Mouse (Mus musculus): ENCODE results near the gene Aars2. TPM values are rescaled to one million over a fixed set of nuclear protein-coding genes. Genes with fewer than 3 reads are reported as not detected.

Gene Aars2
- polyA plus RNA-seq, 1 experiment from 2014 or later = 22.8 TPM

DNA sequence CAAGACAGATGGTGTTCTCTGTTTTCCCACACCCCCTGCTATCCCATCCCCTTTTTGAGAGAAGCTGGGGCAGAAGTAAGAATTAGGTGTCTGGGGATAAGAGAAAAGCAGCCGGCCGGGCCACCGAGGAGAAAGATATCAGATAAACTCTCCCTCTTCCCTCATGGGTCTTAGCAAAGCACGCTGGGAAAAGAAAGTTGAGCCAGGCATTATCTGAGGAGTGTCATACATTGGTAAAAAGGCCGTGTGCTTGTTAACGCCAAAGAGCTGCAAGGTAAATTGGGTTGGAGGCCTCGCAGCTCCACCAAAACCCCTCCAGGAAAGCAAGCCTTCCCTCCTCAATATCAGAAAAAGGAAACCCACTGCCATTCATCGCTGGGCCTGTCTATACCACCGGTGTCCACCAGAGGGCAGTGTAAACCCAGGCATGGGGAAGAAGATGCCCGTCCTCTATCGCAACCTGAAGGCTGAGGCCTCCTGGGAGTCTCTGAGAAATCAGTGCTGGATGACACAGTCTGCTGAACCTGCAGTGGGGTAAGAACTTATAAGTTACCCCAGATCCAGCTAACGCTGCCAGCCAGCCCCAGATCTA lies 28.3 kb upstream of the Aars2 start:
- no peaks in the 10 kb centered on the region for H3K36me3 ChIP-seq (replicated peaks)
- no peak overlapping the region for H3K27ac ChIP-seq
- no peaks in the 10 kb centered on the region for H3K9me3 ChIP-seq
- no peak for ATAC-seq (ENCODE audit: low FRiP score)
- H3K27me3 ChIP-seq = peaks cover 27% of the 10 kb centered on the region
- no peak overlapping the region for H3K4me2 ChIP-seq
- WGBS = 24% methylated on average over 12 of the region's 12 CpGs
- H3K9ac ChIP-seq = no peak overlapping the region
- H3K4me1 ChIP-seq = peaks cover 17% of the 10 kb centered on the region
- no peak overlapping the region for H3K4me3 ChIP-seq (replicated peaks)

DNA sequence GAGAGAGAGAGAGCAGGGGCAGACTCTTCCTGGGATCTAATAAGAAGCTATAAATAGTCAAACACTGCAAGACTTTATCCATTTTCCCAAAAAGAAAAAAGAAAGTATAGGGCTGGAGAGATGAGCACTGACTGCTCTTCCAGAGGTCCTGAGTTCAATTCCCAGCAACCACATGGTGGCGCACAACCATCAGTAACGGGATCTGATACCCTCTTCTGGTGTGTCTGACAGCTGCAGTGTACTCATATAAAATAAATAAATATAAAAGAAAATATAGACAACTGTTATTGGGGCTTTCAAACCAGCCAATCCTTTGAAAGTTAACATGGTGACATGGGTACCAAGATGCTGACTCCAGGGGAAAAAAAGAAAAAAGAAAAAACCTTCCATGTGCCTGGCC lies 26.2 kb upstream of the Aars2 start:
- H3K27me3 ChIP-seq = peaks cover 30% of the 10 kb centered on the region
- H3K27ac ChIP-seq = no peak overlapping the region
- H3K4me3 ChIP-seq (replicated peaks) = no peak overlapping the region
- H3K4me2 ChIP-seq = no peak overlapping the region
- WGBS = 37% methylated on average over 2 of the region's 2 CpGs
- H3K9ac ChIP-seq = no peak overlapping the region
- peaks cover 6% of the 10 kb centered on the region; the same call in 1 of the 2 replicates for H3K4me1 ChIP-seq
- no peaks in the 10 kb centered on the region for H3K36me3 ChIP-seq (replicated peaks)
- ATAC-seq (ENCODE audit: low FRiP score) = no peak
- H3K9me3 ChIP-seq = no peaks in the 10 kb centered on the region

DNA sequence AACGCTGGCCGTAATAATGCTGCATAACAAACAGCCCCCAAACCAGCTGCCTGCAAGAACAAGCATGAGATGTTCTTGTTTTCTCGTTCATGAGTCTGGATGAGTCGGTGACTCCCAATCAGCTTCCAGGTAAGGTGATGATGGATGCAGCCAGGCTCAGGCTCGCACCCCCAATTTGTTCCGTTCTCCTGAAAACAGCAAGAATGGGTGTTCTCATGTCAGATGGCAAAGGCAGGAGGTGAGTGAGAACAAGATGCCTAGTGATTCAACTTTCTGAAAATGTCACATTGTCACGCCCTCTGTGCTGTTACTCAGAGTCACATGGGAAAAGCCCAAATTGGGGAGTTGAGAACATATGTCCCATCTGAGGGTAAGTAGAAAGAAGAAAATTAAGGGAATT lies 21.1 kb upstream of the Aars2 start:
- Histone ChIP-seq H3K36me3 (replicated peaks) (no peaks in the 10 kb centered on the region), H3K4me2 (no peak overlapping the region), H3K27ac (no peak overlapping the region), H3K4me3 (replicated peaks) (no peak overlapping the region), H3K9me3 (no peaks in the 10 kb centered on the region), H3K27me3 (peaks cover 6% of the 10 kb centered on the region; the same call in 1 of the 2 replicates), H3K9ac (no peak overlapping the region), H3K4me1 (no peaks in the 10 kb centered on the region)
- no peak for ATAC-seq (ENCODE audit: low FRiP score)
- WGBS = 92% methylated on average over 7 of the region's 7 CpGs

DNA sequence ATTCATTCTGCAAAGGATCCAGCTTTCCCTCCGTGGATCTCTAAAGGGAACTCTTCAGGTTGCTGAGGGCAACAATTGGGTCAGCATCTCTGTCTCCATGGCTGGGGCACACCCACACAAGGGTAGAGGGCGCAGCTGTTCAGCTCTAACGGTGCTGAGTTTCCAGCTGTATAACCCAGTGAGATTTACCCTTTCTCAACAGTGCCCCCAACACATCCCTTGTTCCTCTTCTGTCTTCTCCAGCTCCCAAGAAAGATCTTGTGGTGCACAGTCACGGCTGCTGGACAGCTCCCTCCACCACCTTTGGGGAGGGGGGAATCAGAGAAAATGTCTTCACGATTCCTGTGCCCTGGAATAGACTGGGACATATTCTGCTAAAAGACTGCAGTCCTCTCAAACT lies 19.4 kb upstream of the Aars2 start:
- Histone ChIP-seq H3K27ac (no peak overlapping the region), H3K4me3 (replicated peaks) (no peak overlapping the region), H3K9ac (no peak overlapping the region), H3K4me2 (no peak overlapping the region), H3K4me1 (no peaks in the 10 kb centered on the region), H3K36me3 (replicated peaks) (no peaks in the 10 kb centered on the region), H3K27me3 (peaks cover 6% of the 10 kb centered on the region; the same call in 1 of the 2 replicates), H3K9me3 (no peaks in the 10 kb centered on the region)
- ATAC-seq (ENCODE audit: low FRiP score) = no peak
- WGBS = 16% methylated on average over 5 of the region's 5 CpGs

DNA sequence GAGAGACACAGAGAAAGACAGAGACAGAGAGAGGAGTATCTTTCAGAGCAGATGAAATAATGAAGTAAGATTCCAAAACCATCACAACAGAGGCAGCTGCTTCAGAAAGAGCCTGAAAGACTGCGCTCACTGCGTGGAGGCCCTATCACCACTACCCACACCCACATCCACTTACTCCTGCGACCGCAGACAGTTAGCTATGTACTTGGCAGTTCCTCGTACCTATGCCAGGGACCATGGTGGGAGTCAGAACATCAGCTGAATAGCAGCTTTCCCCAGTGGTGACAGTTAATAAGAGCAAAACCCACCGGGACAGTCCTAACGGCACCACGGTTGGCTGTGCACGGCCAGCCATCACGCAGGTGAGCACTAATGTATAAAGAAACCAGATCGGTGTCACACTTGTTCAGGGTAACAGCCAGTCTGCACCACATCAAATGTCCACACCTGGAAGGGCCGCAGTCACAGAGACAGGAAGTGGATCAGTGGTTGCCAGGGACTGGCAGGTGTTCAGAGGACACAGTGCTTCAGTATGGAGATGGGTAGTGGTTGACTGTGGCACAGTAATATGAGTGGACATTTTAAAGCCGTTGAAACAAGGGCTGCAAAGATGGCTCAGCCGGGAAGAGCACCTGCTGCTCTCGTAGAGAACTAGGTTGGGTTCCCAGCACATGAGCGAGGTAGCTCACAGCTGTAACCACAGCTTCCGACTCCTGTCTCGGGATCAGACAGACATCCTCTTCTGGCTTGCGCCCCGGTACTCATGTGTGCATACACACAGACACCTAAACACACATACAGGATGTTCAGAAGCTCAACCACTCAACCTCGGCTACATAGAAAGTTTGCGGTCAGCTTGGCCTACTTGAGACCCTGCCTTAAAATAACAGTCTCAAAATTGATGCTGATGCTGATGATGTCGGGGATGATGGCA lies 18.1 kb upstream of the Aars2 start:
- Histone ChIP-seq H3K9ac (no peak overlapping the region), H3K4me2 (no peak overlapping the region), H3K27ac (no peak overlapping the region), H3K4me3 (replicated peaks) (no peak overlapping the region), H3K9me3 (no peaks in the 10 kb centered on the region), H3K27me3 (peaks cover 10% of the 10 kb centered on the region; the same call in 1 of the 2 replicates), H3K4me1 (no peaks in the 10 kb centered on the region), H3K36me3 (replicated peaks) (no peaks in the 10 kb centered on the region)
- ATAC-seq (ENCODE audit: low FRiP score) = no peak
- WGBS = 87% methylated on average over 23 of the region's 23 CpGs

DNA sequence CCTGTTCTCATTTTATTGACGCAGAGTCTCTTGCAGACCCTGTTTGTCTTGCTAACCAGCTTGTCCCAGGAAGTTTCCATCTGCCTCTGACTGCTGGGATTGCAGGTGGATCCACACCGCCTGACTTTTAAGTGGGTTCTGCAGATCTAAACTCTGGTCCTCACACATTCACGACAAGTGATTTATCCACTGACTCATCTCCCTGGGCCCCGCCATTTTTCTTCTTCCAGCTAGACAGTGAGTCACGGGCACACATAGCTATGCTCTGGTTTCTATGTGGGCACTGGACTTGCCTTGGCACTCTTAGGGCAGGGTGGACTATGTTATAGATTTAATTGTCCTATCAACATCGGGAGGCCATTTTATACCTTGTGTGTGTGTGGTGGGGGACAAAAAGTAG lies 16.9 kb upstream of the Aars2 start:
- WGBS = 91% methylated on average over 6 of the region's 6 CpGs
- Histone ChIP-seq H3K27me3 (peaks cover 10% of the 10 kb centered on the region; the same call in 1 of the 2 replicates), H3K9me3 (no peaks in the 10 kb centered on the region), H3K36me3 (replicated peaks) (no peaks in the 10 kb centered on the region), H3K4me3 (replicated peaks) (no peak overlapping the region), H3K9ac (no peak overlapping the region), H3K4me1 (no peaks in the 10 kb centered on the region), H3K4me2 (no peak overlapping the region), H3K27ac (no peak overlapping the region)
- ATAC-seq (ENCODE audit: low FRiP score) = no peak

DNA sequence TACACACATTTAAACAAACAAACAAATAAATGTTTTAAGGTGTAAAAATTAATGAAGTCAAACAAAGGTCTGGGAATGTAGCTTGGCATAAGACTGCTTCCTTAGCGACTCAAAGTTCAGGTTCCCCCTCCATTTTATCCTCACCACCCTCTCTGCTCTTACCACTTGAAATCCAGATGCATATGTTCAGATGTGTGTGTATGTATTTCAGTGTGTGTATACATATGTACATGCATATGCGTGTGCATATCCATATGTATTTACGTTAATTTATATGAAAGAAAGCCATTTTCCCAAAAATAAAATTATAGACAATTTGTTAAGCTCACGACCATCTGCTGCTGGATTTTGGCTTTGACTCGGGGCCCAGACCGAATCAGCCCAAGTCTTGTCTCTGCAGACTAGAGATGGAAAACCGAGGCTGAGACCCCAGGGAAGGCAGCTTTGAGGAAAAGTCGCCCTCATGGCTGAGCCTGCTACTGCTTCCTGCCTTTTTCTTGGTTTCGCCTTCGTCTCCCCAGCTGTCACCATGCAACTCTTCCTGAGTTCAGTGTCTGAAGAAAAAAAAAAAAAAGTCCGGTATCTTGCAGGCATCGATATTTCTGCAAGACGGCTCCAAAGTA lies 16.0 kb upstream of the Aars2 start:
- no peak for ATAC-seq (ENCODE audit: low FRiP score)
- no peak overlapping the region for H3K9ac ChIP-seq
- H3K27ac ChIP-seq = no peak overlapping the region
- H3K4me2 ChIP-seq = no peak overlapping the region
- H3K36me3 ChIP-seq (replicated peaks) = no peaks in the 10 kb centered on the region
- peaks cover 9% of the 10 kb centered on the region for H3K27me3 ChIP-seq
- H3K4me3 ChIP-seq (replicated peaks) = no peak overlapping the region
- WGBS = 84% methylated on average over 13 of the region's 13 CpGs
- H3K9me3 ChIP-seq = no peaks in the 10 kb centered on the region
- H3K4me1 ChIP-seq = no peaks in the 10 kb centered on the region

DNA sequence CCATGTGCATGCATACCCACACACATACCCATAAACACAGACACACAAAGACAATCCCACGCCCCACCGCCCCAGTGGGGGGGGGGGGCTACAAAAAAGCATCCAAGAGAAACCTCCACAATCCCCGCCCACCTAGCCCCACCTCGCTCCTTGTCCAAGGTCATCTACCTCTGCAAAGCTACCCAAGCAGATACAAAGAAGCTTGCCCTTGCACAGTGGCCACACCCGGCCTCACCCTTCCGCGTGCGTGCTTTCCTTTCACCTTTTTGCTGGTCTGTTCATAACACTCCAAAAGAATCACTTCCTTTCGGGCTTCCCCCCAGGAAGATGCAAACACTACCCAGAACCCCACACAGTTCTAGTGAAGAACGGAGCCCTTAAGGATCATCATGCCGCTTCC lies 11.2 kb upstream of the Aars2 start:
- Histone ChIP-seq H3K27ac (no peak overlapping the region), H3K9me3 (no peaks in the 10 kb centered on the region), H3K9ac (no peak overlapping the region), H3K4me3 (replicated peaks) (no peak overlapping the region), H3K4me2 (no peak overlapping the region), H3K27me3 (peaks cover 9% of the 10 kb centered on the region), H3K36me3 (replicated peaks) (no peaks in the 10 kb centered on the region), H3K4me1 (no peaks in the 10 kb centered on the region)
- no peak for ATAC-seq (ENCODE audit: low FRiP score)
- 76% methylated on average over 11 of the region's 11 CpGs for WGBS

DNA sequence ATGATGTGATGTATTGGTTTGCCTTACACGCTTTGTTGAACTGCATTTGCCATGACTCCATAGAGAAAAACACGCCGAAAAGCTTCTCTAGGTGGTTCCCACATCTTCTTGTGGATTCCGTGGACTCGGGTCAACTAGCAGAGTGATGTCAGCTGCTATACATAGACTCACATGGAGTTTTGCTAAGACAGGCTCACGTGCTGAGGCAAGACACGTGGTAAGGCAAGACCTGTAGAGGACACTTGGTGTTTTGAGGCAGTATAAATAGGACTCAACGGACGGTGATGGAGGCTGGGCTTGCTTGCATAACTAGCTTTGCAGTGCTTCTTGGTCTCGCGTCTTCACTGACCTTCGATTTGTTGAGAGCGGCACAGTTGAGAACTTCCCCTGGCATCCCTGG lies 8.2 kb upstream of the Aars2 start:
- Histone ChIP-seq H3K36me3 (replicated peaks) (no peaks in the 10 kb centered on the region), H3K9ac (no peak overlapping the region), H3K4me3 (replicated peaks) (no peak overlapping the region), H3K4me2 (no peak overlapping the region), H3K4me1 (no peaks in the 10 kb centered on the region; the same call in 1 of the 2 replicates), H3K27ac (no peak overlapping the region), H3K9me3 (no peaks in the 10 kb centered on the region), H3K27me3 (peaks cover 5% of the 10 kb centered on the region)
- WGBS = 82% methylated on average over 13 of the region's 13 CpGs
- no peak for ATAC-seq (ENCODE audit: low FRiP score)

DNA sequence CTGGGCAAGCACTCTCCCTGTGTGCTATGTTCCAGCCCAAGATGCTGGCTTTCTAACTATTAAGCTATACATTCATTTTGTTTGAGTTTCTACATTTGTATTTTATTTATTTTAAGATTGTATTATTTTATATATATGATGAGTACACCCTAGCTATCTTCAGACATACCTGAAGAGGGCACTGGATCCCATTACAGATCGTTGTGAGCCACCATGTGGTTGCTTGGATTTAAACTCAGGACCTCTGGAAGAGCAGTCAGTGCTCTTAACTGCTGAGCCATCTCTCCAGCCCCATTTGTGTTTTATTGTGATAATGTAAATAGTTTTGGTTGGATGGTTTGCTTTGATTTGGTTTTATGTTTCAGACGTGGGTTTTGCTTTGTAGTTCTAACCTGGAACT lies 7.1 kb upstream of the Aars2 start:
- no peaks in the 10 kb centered on the region for H3K9me3 ChIP-seq
- H3K4me3 ChIP-seq (replicated peaks) = no peak overlapping the region
- H3K4me1 ChIP-seq = no peaks in the 10 kb centered on the region; the same call in 1 of the 2 replicates
- H3K27me3 ChIP-seq = peaks cover 5% of the 10 kb centered on the region
- 45% methylated on average over 2 of the region's 2 CpGs for WGBS
- no peak overlapping the region for H3K4me2 ChIP-seq
- H3K27ac ChIP-seq = no peak overlapping the region
- H3K36me3 ChIP-seq (replicated peaks) = no peaks in the 10 kb centered on the region
- no peak for ATAC-seq (ENCODE audit: low FRiP score)
- H3K9ac ChIP-seq = no peak overlapping the region

DNA sequence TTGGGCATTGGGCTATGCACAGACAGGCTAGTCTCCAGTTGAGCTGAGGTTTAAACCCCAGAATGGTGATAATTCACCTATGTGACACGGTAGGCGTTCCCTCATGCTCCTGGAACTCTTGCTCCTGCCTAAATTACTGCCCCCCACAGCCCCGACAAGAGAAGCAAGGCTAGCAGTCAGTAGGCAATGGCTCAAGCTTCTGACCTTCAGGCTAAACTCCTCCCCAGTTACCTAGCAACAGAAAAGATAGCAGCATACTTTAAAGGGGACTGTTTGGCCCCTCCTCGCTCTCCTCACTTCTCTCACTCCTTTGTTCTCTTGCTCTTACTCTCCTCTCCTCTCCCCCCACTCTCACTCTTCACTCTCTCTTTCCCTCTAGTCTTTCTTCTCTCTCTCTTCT lies 5.7 kb upstream of the Aars2 start:
- Histone ChIP-seq H3K27me3 (no peaks in the 10 kb centered on the region), H3K4me2 (no peak overlapping the region), H3K4me3 (replicated peaks) (no peak overlapping the region), H3K9me3 (no peaks in the 10 kb centered on the region), H3K9ac (no peak overlapping the region), H3K27ac (no peak overlapping the region), H3K36me3 (replicated peaks) (no peaks in the 10 kb centered on the region), H3K4me1 (peaks cover 3% of the 10 kb centered on the region)
- ATAC-seq (ENCODE audit: low FRiP score) = no peak
- 55% methylated on average over 4 of the region's 4 CpGs for WGBS

DNA sequence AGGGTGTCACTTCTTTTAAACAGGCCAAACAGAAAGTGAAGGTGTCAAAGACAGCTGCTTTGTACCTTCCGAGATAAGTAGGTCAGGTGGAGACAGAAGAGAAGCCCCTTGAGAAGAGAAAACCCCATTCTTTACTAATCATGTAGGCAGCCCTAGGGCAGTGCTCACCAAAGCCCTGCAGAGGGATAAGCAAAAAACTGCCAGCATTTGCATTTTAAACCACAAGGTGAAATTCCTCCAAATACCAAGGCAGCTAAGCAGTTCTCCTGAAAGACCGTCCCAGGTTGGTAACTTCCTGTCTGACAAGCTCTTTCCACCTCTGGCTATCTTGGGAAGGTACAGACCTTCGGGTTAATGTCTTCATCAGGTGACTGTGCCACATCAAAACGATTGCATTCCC lies 4.3 kb upstream of the Aars2 start:
- Histone ChIP-seq H3K4me1 (peaks cover 11% of the 10 kb centered on the region), H3K36me3 (replicated peaks) (no peaks in the 10 kb centered on the region), H3K4me2 (no peak overlapping the region), H3K27ac (no peak overlapping the region), H3K27me3 (no peaks in the 10 kb centered on the region), H3K4me3 (replicated peaks) (no peak overlapping the region), H3K9ac (no peak overlapping the region), H3K9me3 (no peaks in the 10 kb centered on the region)
- WGBS = 65% methylated on average over 4 of the region's 4 CpGs
- no peak for ATAC-seq (ENCODE audit: low FRiP score)
